Mouse (Mus musculus): ENCODE results near the gene Usp50.

The Usp50 gene

GRCm38 (mm10) chr2:126743389-126743788 lies 39.9 kb downstream of the Usp50 start:
- no peak for DNase-seq (ENCODE audit: low read depth, low spot score)

- DNase-seq (ENCODE audit: low read depth, low spot score), result no peak
Observed at GRCm38 (mm10) chr2:126740314-126740713, 43.0 kb downstream of the Usp50 start.

- no peak for DNase-seq (ENCODE audit: low read depth, low spot score)
Observed at GRCm38 (mm10) chr2:126735339-126736073, 47.8 kb downstream of the Usp50 start.

- no peak for DNase-seq (ENCODE audit: low read depth, low spot score)
Observed at GRCm38 (mm10) chr2:126730502-126730901, 52.8 kb downstream of the Usp50 start.

GRCm38 (mm10) chr2:126729207-126729606 lies 54.1 kb downstream of the Usp50 start:
- DNase-seq (ENCODE audit: low read depth, low spot score), result no peak

GRCm38 (mm10) chr2:126712950-126713349 lies 70.3 kb downstream of the Usp50 start:
- no peak for DNase-seq (ENCODE audit: low read depth, low spot score)

- DNase-seq (ENCODE audit: low read depth, low spot score), result no peak
Observed at GRCm38 (mm10) chr2:126712526-126712925, 70.7 kb downstream of the Usp50 start.

GRCm38 (mm10) chr2:126708361-126708760 lies 74.9 kb downstream of the Usp50 start:
- no peak for DNase-seq (ENCODE audit: low read depth, low spot score)

- no peak for DNase-seq (ENCODE audit: low read depth, low spot score)
Observed at GRCm38 (mm10) chr2:126707438-126707779, 75.9 kb downstream of the Usp50 start.

- DNase-seq (ENCODE audit: low read depth, low spot score), result peak; percentile 99
Observed at GRCm38 (mm10) chr2:126706759-126707437, 76.4 kb downstream of the Usp50 start, which contains the start of gene Usp8. Gene Usp8 (plus strand): TSS chr2:126707328.

GRCm38 (mm10) chr2:126695285-126695684 lies 88.0 kb downstream of the Usp50 start:
- DNase-seq (ENCODE audit: low read depth, low spot score), result peak; percentile 53

GRCm38 (mm10) chr2:126691290-126691689 lies 92.0 kb downstream of the Usp50 start:
- no peak for DNase-seq (ENCODE audit: low read depth, low spot score)

GRCm38 (mm10) chr2:126682937-126683336 lies 100.3 kb downstream of the Usp50 start:
- no peak for DNase-seq (ENCODE audit: low read depth, low spot score)

- DNase-seq (ENCODE audit: low read depth, low spot score), result no peak
Observed at GRCm38 (mm10) chr2:126682333-126682732, 100.9 kb downstream of the Usp50 start.

- peak; percentile 67 for DNase-seq (ENCODE audit: low read depth, low spot score)
Observed at GRCm38 (mm10) chr2:126677366-126677765, 105.9 kb downstream of the Usp50 start.

GRCm38 (mm10) chr2:126676122-126676515 lies 107.2 kb downstream of the Usp50 start, which contains the start of gene Gabpb1:
Gene Gabpb1 (minus strand): TSS chr2:126676337.
- no peak for DNase-seq (ENCODE audit: low read depth, low spot score)

GRCm38 (mm10) chr2:126675169-126676121 lies 107.8 kb downstream of the Usp50 start:
- DNase-seq (ENCODE audit: low read depth, low spot score), result peak; percentile 85

GRCm38 (mm10) chr2:126674441-126675168 lies 108.7 kb downstream of the Usp50 start:
- DNase-seq (ENCODE audit: low read depth, low spot score), result peak; percentile 59

- DNase-seq (ENCODE audit: low read depth, low spot score), result peak; percentile 19
Observed at GRCm38 (mm10) chr2:126673317-126674242, 109.7 kb downstream of the Usp50 start.

GRCm38 (mm10) chr2:126668621-126669252 lies 114.5 kb downstream of the Usp50 start:
- no peak for DNase-seq (ENCODE audit: low read depth, low spot score)
